Mouse (Mus musculus): ENCODE measurements around the gene Magea10.

The Magea10 gene

GRCm38 (mm10) chrX:72386758-72387157 lies at the start of gene Magea10:
Gene Magea10, minus strand, starts transcription at chrX:72386858.
- no peak for DNase-seq (ENCODE audit: extremely low read depth, insufficient read length, low spot score)

DNA sequence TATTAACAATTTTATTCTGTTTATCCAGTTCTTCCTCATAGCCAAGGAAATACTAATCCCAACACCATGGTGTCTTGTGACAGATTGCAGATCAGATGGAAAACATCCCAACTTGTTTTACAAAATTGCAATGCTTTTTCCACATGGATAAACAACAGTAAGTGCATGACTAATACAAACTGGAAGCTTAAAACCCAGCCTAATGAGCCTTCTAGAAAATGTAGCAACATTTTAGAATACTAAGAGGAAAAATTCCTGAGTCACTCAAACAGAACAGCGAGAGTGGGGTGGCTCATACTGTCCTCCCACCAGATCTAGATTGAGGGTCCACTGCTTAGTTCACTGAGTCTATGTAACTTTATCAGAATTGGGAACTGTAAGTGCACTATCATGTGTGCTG lies 4.7 kb downstream of the Magea10 start:
- DNase-seq (ENCODE audit: extremely low read depth, insufficient read length, low spot score): no peak

All from 3134 (cell line).